Comparison of ENCODE assay signal across 9 mouse cellular contexts in the genomic region with DNA sequence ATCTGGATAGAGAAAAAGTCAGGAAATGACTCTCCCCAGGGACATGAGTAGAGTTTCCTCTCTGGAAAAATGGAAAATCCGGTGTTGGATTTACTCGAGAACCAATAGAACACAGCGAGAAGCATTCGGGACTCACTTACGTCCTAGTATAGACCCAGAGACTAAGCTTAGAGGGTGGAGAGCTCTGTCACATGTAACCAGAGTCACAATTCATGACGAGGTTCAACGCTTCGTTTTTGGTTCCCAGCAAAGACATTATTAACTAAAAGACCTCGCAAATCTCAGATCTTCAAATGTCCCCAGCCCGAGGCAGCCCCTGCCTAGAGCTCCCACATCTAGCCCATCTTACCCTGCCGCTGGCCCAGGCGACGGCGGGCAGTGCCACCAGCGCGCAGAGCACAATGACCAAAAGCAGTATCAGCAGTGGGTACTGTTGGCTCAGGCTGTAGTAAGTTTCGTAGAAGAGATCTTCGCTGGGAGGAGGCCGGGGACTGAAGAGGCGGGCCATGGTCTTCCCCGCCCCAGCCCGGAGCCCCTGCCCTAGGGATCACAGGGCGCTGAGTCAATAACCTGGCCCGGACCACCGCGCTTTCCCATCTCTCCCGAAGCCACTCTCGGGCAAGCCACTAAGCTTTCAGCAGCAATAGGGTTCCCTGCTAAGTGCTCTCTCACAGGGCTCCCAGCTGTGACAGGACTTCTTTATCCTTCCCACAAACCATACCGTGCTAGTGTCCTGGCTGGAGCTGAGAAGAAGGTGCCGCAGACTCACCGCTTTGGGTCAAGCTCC. TPM values are rescaled to one million over a fixed set of nuclear protein-coding genes. Genes with fewer than 3 reads are reported as not detected.
DNase-seq lines count a peak whose midpoint lies in the region; ATAC-seq and TF ChIP-seq lines count a peak whose summit lies in the region.
"Had no signal": no experiment of that assay in that cellular context is flagged by ENCODE, and none has a peak within 500 bp of the region (broad histone marks: within the 10 kb centered on the region; RNA-seq: fewer than 3 reads in every experiment).

No protein-coding gene starts in this region.

- no peaks in the 10 kb centered on the region for H3K79me2 ChIP-seq in liver, adult 2 months (ENCODE audit: control insufficient read depth, insufficient read depth, low read length)

- ATAC-seq in embryonic facial prominence, embryonic 12.5 days (ENCODE audit: insufficient number of reproducible peaks, insufficient read depth, low FRiP score, low TSS enrichment): 0 out of 2 replicates have a peak, but pooled peaks have one; percentile 18
- peak; percentile 61 for ATAC-seq in heart, postnatal 0 days (ENCODE audit: insufficient read depth, low read depth)
- ATAC-seq in limb, embryonic 11.5 days (ENCODE audit: insufficient number of reproducible peaks, low FRiP score, low TSS enrichment, low read depth): peak; percentile 23; the same call in 1 of the 2 replicates
- ATAC-seq in midbrain, embryonic 15.5 days (replicated peaks): no peak

- WGBS in liver, adult 2 months: 6% methylated on average over 31 of the region's 31 CpGs
- under 1% methylated on average over 31 of the region's 31 CpGs for WGBS in embryonic facial prominence, embryonic 12.5 days
- WGBS in heart, postnatal 0 days: 2% methylated on average over 31 of the region's 31 CpGs
- WGBS in limb, embryonic 11.5 days: 1% methylated on average over 31 of the region's 31 CpGs
- 1% methylated on average over 31 of the region's 31 CpGs for whole genome bisulfite sequencing in midbrain, embryonic 15.5 days

- H3K9ac ChIP-seq in liver, adult 2 months (ENCODE audit: low read depth, low read length): peak overlapping the region; percentile 46
- H3K9ac ChIP-seq in embryonic facial prominence, embryonic 12.5 days: peak overlapping the region; percentile 61
- H3K9ac ChIP-seq in heart, postnatal 0 days (replicated peaks; ENCODE audit: low read depth, low read length): peak overlapping the region; percentile 27; the same call in 1 of the 2 replicates
- peak overlapping the region; percentile 49 for H3K9ac ChIP-seq in limb, embryonic 11.5 days (ENCODE audit: low read length)
- no peak overlapping the region for H3K9ac ChIP-seq in midbrain, embryonic 15.5 days

- TF ChIP-seq EP300 in heart, postnatal 0 days (IDR thresholded peaks at IDR 0.05; ENCODE audit: low read depth): no peak

- H3K27me3 ChIP-seq in liver, adult 2 months (ENCODE audit: control insufficient read depth, insufficient read depth, low read length): no peaks in the 10 kb centered on the region; the same call in 1 of the 2 replicates
- H3K27me3 ChIP-seq in embryonic facial prominence, embryonic 12.5 days: peaks cover 49% of the 10 kb centered on the region
- peaks cover 44% of the 10 kb centered on the region for H3K27me3 ChIP-seq in heart, postnatal 0 days (ENCODE audit: control insufficient read depth, insufficient read depth, low read length)
- peaks cover 21% of the 10 kb centered on the region; the same call in 1 of the 2 replicates for H3K27me3 ChIP-seq in limb, embryonic 11.5 days (ENCODE audit: control insufficient read depth, insufficient read depth, low read length)
- peaks cover 69% of the 10 kb centered on the region for H3K27me3 ChIP-seq in midbrain, embryonic 15.5 days (replicated peaks)

- peak overlapping the region; percentile 44; the same call in 1 of the 2 replicates for H3K27ac ChIP-seq in liver, adult 2 months (replicated peaks; ENCODE audit: insufficient read depth, low read depth, low read length)
- H3K27ac ChIP-seq in embryonic facial prominence, embryonic 12.5 days: peak overlapping the region; percentile 73
- peak overlapping the region; percentile 69 for H3K27ac ChIP-seq in heart, postnatal 0 days (ENCODE audit: low read depth)
- H3K27ac ChIP-seq in limb, embryonic 11.5 days (replicated peaks; ENCODE audit: low read depth, low read length): peak overlapping the region; percentile 3; the same call in 1 of the 2 replicates
- H3K27ac ChIP-seq in midbrain, embryonic 15.5 days: no peak overlapping the region

- no peaks in the 10 kb centered on the region for H3K36me3 ChIP-seq in liver, adult 2 months (ENCODE audit: control insufficient read depth, insufficient read depth, low read length)
- H3K36me3 ChIP-seq in embryonic facial prominence, embryonic 12.5 days: no peaks in the 10 kb centered on the region
- H3K36me3 ChIP-seq in heart, postnatal 0 days (replicated peaks; ENCODE audit: control insufficient read depth, insufficient read depth, low read length): peaks cover 2% of the 10 kb centered on the region; the same call in 1 of the 2 replicates
- H3K36me3 ChIP-seq in limb, embryonic 11.5 days (ENCODE audit: control insufficient read depth, insufficient read depth, low read length): no peaks in the 10 kb centered on the region
- no peaks in the 10 kb centered on the region for H3K36me3 ChIP-seq in midbrain, embryonic 15.5 days (replicated peaks)

- H3K4me1 ChIP-seq in liver, adult 2 months (ENCODE audit: control insufficient read depth, insufficient read depth, low read length): peaks cover 2% of the 10 kb centered on the region; the same call in 1 of the 2 replicates
- H3K4me1 ChIP-seq in embryonic facial prominence, embryonic 12.5 days: peaks cover 37% of the 10 kb centered on the region
- H3K4me1 ChIP-seq in heart, postnatal 0 days (ENCODE audit: control insufficient read depth, insufficient read depth): peaks cover 4% of the 10 kb centered on the region
- peaks cover 18% of the 10 kb centered on the region for H3K4me1 ChIP-seq in limb, embryonic 11.5 days (ENCODE audit: control insufficient read depth, insufficient read depth, low read length)
- H3K4me1 ChIP-seq in midbrain, embryonic 15.5 days: peaks cover 16% of the 10 kb centered on the region

- peak overlapping the region; percentile 63 for H3K4me2 ChIP-seq in embryonic facial prominence, embryonic 12.5 days (replicated peaks)
- peak overlapping the region; percentile 61 for H3K4me2 ChIP-seq in heart, postnatal 0 days (ENCODE audit: low read depth, low read length)
- peak overlapping the region; percentile 79 for H3K4me2 ChIP-seq in limb, embryonic 11.5 days (ENCODE audit: low read depth, severe bottlenecking)
- peak overlapping the region; percentile 41 for H3K4me2 ChIP-seq in midbrain, embryonic 15.5 days

- no peak for TF ChIP-seq POLR2A in liver, adult 2 months (IDR thresholded peaks at IDR 0.05; ENCODE audit: extremely low read depth, insufficient read depth, low read length)

- no peak for TF ChIP-seq CTCF in liver, adult 2 months (IDR thresholded peaks at IDR 0.05; ENCODE audit: low read depth, low read length)
- no peak for TF ChIP-seq CTCF in heart, postnatal 0 days (IDR thresholded peaks at IDR 0.05; ENCODE audit: low read depth)

- peak; percentile 18 for DNase-seq in liver, adult 2 months (ENCODE audit: extremely low read depth, low read depth, low spot score)
- DNase-seq in liver: no peak
- DNase-seq in heart, postnatal 0 days (ENCODE audit: low spot score): peak; percentile 89
- peak; percentile 58 for DNase-seq in limb, embryonic 11.5 days (ENCODE audit: low spot score)
- no peak for DNase-seq in right cerebral cortex, postnatal 14 days
- DNase-seq in right cerebral cortex, adult 18-20 months: no peak

- H3K4me3 ChIP-seq in liver, adult 2 months (ENCODE audit: insufficient read depth, low read depth, low read length): peak overlapping the region; percentile 52
- peak overlapping the region; percentile 42 for H3K4me3 ChIP-seq in embryonic facial prominence, embryonic 12.5 days
- H3K4me3 ChIP-seq in heart, postnatal 0 days (ENCODE audit: low read depth, low read length): peak overlapping the region; percentile 47
- H3K4me3 ChIP-seq in limb, embryonic 11.5 days (ENCODE audit: low read depth, low read length): peak overlapping the region; percentile 48
- peak overlapping the region; percentile 23 for H3K4me3 ChIP-seq in midbrain, embryonic 15.5 days

- no peaks in the 10 kb centered on the region for H3K9me3 ChIP-seq in embryonic facial prominence, embryonic 12.5 days
- H3K9me3 ChIP-seq in heart, postnatal 0 days (replicated peaks; ENCODE audit: control insufficient read depth, low read length): no peaks in the 10 kb centered on the region
- H3K9me3 ChIP-seq in limb, embryonic 11.5 days (ENCODE audit: control insufficient read depth, low read length): no peaks in the 10 kb centered on the region
- H3K9me3 ChIP-seq in midbrain, embryonic 15.5 days: no peaks in the 10 kb centered on the region

RNA-seq across cellular contexts. Expression of a gene that starts 0.5 kb away (rescaled TPM):
- total RNA-seq in liver, adult 2 months (2014; rRNA removed): 2.4 and 3.6 TPM in 2 replicates
- 3.3 and 4.5 TPM in 2 replicates for polyA plus RNA-seq in liver, adult 2 months (2012; rRNA removed)
- polyA plus RNA-seq in embryonic facial prominence, embryonic 12.5 days (2016; fragmentation: Nextera tagmentation; extraction: Ambion mirVana): 21.3 and 24.2 TPM in 2 replicates
- total RNA-seq in heart, postnatal 0 days (2014; rRNA removed; ENCODE audit: low replicate concordance): 16.2 and 17.4 TPM in 2 replicates
- 10.6 TPM in 2 replicates for polyA plus RNA-seq in heart, postnatal 0 days (2015; fragmentation: Nextera tagmentation; extraction: Ambion mirVana)
- 13.2 and 15.0 TPM in 2 replicates for polyA plus RNA-seq in limb, embryonic 11.5 days (2014; fragmentation: Nextera tagmentation; extraction: Ambion mirVana)
- polyA plus RNA-seq in midbrain, embryonic 15.5 days (2015; fragmentation: Nextera tagmentation; extraction: Ambion mirVana): 5.7 and 6.2 TPM in 2 replicates

RNA-seq across cellular contexts. Expression of a gene that starts 5.3 kb away (rescaled TPM):
- total RNA-seq in liver, adult 2 months (2014; rRNA removed): 0.94 and 1.8 TPM in 2 replicates
- 1.4 and 4.0 TPM in 2 replicates for polyA plus RNA-seq in liver, adult 2 months (2012; rRNA removed)
- polyA plus RNA-seq in embryonic facial prominence, embryonic 12.5 days (2016; fragmentation: Nextera tagmentation; extraction: Ambion mirVana): 45.5 and 50.3 TPM in 2 replicates
- 8.5 and 16.3 TPM in 2 replicates for total RNA-seq in heart, postnatal 0 days (2014; rRNA removed; ENCODE audit: low replicate concordance)
- 9.3 and 9.4 TPM in 2 replicates for polyA plus RNA-seq in heart, postnatal 0 days (2015; fragmentation: Nextera tagmentation; extraction: Ambion mirVana)
- polyA plus RNA-seq in limb, embryonic 11.5 days (2014; fragmentation: Nextera tagmentation; extraction: Ambion mirVana): 26.3 and 30.8 TPM in 2 replicates
- polyA plus RNA-seq in midbrain, embryonic 15.5 days (2015; fragmentation: Nextera tagmentation; extraction: Ambion mirVana): 2.3 and 2.7 TPM in 2 replicates

RNA-seq across cellular contexts. Expression of a gene that starts 17.6 kb away (rescaled TPM):
- total RNA-seq in liver, adult 2 months (2014; rRNA removed): 0.28 and 0.34 TPM in 2 replicates
- polyA plus RNA-seq in liver, adult 2 months (2012; rRNA removed): 0.80 and 1.4 TPM in 2 replicates
- 0.48 and 0.60 TPM in 2 replicates for polyA plus RNA-seq in embryonic facial prominence, embryonic 12.5 days (2016; fragmentation: Nextera tagmentation; extraction: Ambion mirVana)
- 0.62 TPM in 1 of 2 replicates, not detected in the other for total RNA-seq in heart, postnatal 0 days (2014; rRNA removed; ENCODE audit: low replicate concordance)
- 0.38 and 0.40 TPM in 2 replicates for polyA plus RNA-seq in heart, postnatal 0 days (2015; fragmentation: Nextera tagmentation; extraction: Ambion mirVana)
- 0.17 TPM in 1 of 2 replicates, not detected in the other for polyA plus RNA-seq in limb, embryonic 11.5 days (2014; fragmentation: Nextera tagmentation; extraction: Ambion mirVana)
- 0.41 and 0.59 TPM in 2 replicates for polyA plus RNA-seq in midbrain, embryonic 15.5 days (2015; fragmentation: Nextera tagmentation; extraction: Ambion mirVana)

RNA-seq across cellular contexts. Expression of a gene that starts 22.1 kb away (rescaled TPM):
- total RNA-seq in liver, adult 2 months (2014; rRNA removed): 0.74 and 0.94 TPM in 2 replicates
- polyA plus RNA-seq in liver, adult 2 months (2012; rRNA removed): 1.9 and 2.6 TPM in 2 replicates
- 0.55 and 0.60 TPM in 2 replicates for polyA plus RNA-seq in embryonic facial prominence, embryonic 12.5 days (2016; fragmentation: Nextera tagmentation; extraction: Ambion mirVana)
- total RNA-seq in heart, postnatal 0 days (2014; rRNA removed; ENCODE audit: low replicate concordance): not detected in 2 replicates
- polyA plus RNA-seq in heart, postnatal 0 days (2015; fragmentation: Nextera tagmentation; extraction: Ambion mirVana): 0.10 and 0.22 TPM in 2 replicates
- polyA plus RNA-seq in limb, embryonic 11.5 days (2014; fragmentation: Nextera tagmentation; extraction: Ambion mirVana): 0.39 and 0.68 TPM in 2 replicates
- 0.67 and 0.70 TPM in 2 replicates for polyA plus RNA-seq in midbrain, embryonic 15.5 days (2015; fragmentation: Nextera tagmentation; extraction: Ambion mirVana)

RNA-seq across cellular contexts. Expression of a gene that starts 25.1 kb away (rescaled TPM):
- 101 and 128 TPM in 2 replicates for total RNA-seq in liver, adult 2 months (2014; rRNA removed)
- 483 and 586 TPM in 2 replicates for polyA plus RNA-seq in liver, adult 2 months (2012; rRNA removed)
- 0.19 and 0.50 TPM in 2 replicates for polyA plus RNA-seq in embryonic facial prominence, embryonic 12.5 days (2016; fragmentation: Nextera tagmentation; extraction: Ambion mirVana)
- 0.31 and 0.34 TPM in 2 replicates for total RNA-seq in heart, postnatal 0 days (2014; rRNA removed; ENCODE audit: low replicate concordance)
- 2.8 and 3.6 TPM in 2 replicates for polyA plus RNA-seq in heart, postnatal 0 days (2015; fragmentation: Nextera tagmentation; extraction: Ambion mirVana)
- 0.37 TPM in 1 of 2 replicates, not detected in the other for polyA plus RNA-seq in limb, embryonic 11.5 days (2014; fragmentation: Nextera tagmentation; extraction: Ambion mirVana)
- 0.25 and 0.66 TPM in 2 replicates for polyA plus RNA-seq in midbrain, embryonic 15.5 days (2015; fragmentation: Nextera tagmentation; extraction: Ambion mirVana)
- total RNA-seq: hematopoietic stem cell, adult 5-6 weeks had no signal

Comparison
In these comparisons a context has a peak if more than half of its experiments do, and no peak if none do; other contexts are left out.
1. DNase-seq: peak in liver, adult 2 months (single experiment), heart, postnatal 0 days (single experiment) and limb, embryonic 11.5 days (single experiment); none in liver (single experiment), right cerebral cortex, postnatal 14 days (single experiment) and right cerebral cortex, adult 18-20 months (single experiment).
2. Peak in every context shown above with its lines, with median percentiles within 50 percentile points of each other: H3K4me3 ChIP-seq and H3K4me2 ChIP-seq.